Mouse (Mus musculus): ENCODE data around the gene Fubp3. TPM values are rescaled to one million over a fixed set of nuclear protein-coding genes. Genes with fewer than 3 reads are reported as not detected.

Fubp3 gene
- polyA plus RNA-seq, 1 experiment from 2014 or later: 82.7 TPM

- H3K4me1 ChIP-seq (replicated peaks; ENCODE audit: control insufficient read depth, insufficient read depth, low read length): peaks cover 5% of the 10 kb centered on the region; the same call in 1 of the 2 replicates
- peaks cover 21% of the 10 kb centered on the region for H3K36me3 ChIP-seq (ENCODE audit: control insufficient read depth, insufficient read depth, low read length)
- no peak overlapping the region for H3K9ac ChIP-seq (ENCODE audit: low read depth, low read length)
- no peak overlapping the region for H3K4me3 ChIP-seq (ENCODE audit: low read depth, low read length)
- no peak overlapping the region for H3K27ac ChIP-seq (ENCODE audit: low read depth, low read length)
- H3K27me3 ChIP-seq (ENCODE audit: control insufficient read depth, insufficient read depth, low read length): peaks cover 67% of the 10 kb centered on the region
- DNase-seq (ENCODE audit: low spot score): peak; percentile 41
- no peak for ATAC-seq (ENCODE audit: low FRiP score)
- 41% methylated on average over 4 of the region's 4 CpGs for WGBS
- H3K9me3 ChIP-seq (ENCODE audit: control insufficient read depth, low read length): no peaks in the 10 kb centered on the region
- H3K4me2 ChIP-seq (replicated peaks; ENCODE audit: low read depth, low read length): no peak overlapping the region
Observed at GRCm38 (mm10) chr2:31610922-31611321, 38.5 kb downstream of the Fubp3 start.

- no peak overlapping the region for H3K4me3 ChIP-seq (ENCODE audit: low read depth, low read length)
- H3K27me3 ChIP-seq (ENCODE audit: control insufficient read depth, insufficient read depth, low read length): peaks cover 67% of the 10 kb centered on the region
- DNase-seq (ENCODE audit: low spot score) (peak; percentile 24), ATAC-seq (ENCODE audit: low FRiP score) (no peak)
- peaks cover 5% of the 10 kb centered on the region; the same call in 1 of the 2 replicates for H3K4me1 ChIP-seq (replicated peaks; ENCODE audit: control insufficient read depth, insufficient read depth, low read length)
- no peak overlapping the region for H3K4me2 ChIP-seq (replicated peaks; ENCODE audit: low read depth, low read length)
- peaks cover 21% of the 10 kb centered on the region for H3K36me3 ChIP-seq (ENCODE audit: control insufficient read depth, insufficient read depth, low read length)
- no peak overlapping the region for H3K27ac ChIP-seq (ENCODE audit: low read depth, low read length)
- H3K9me3 ChIP-seq (ENCODE audit: control insufficient read depth, low read length): no peaks in the 10 kb centered on the region
- 79% methylated on average over 8 of the region's 8 CpGs for WGBS
- H3K9ac ChIP-seq (ENCODE audit: low read depth, low read length): no peak overlapping the region
Observed at GRCm38 (mm10) chr2:31611400-31611799, 38.9 kb downstream of the Fubp3 start.

GRCm38 (mm10) chr2:31612627-31613026 lies 40.2 kb downstream of the Fubp3 start:
- DNase-seq (ENCODE audit: low spot score): no peak
- Histone ChIP-seq H3K9me3 (ENCODE audit: control insufficient read depth, low read length) (no peaks in the 10 kb centered on the region), H3K4me3 (ENCODE audit: low read depth, low read length) (no peak overlapping the region), H3K36me3 (ENCODE audit: control insufficient read depth, insufficient read depth, low read length) (peaks cover 17% of the 10 kb centered on the region), H3K4me1 (replicated peaks; ENCODE audit: control insufficient read depth, insufficient read depth, low read length) (peaks cover 5% of the 10 kb centered on the region; the same call in 1 of the 2 replicates), H3K27ac (ENCODE audit: low read depth, low read length) (no peak overlapping the region), H3K9ac (ENCODE audit: low read depth, low read length) (no peak overlapping the region), H3K4me2 (replicated peaks; ENCODE audit: low read depth, low read length) (no peak overlapping the region), H3K27me3 (ENCODE audit: control insufficient read depth, insufficient read depth, low read length) (peaks cover 60% of the 10 kb centered on the region)
- 78% methylated on average over 6 of the region's 6 CpGs for WGBS
- no peak for ATAC-seq (ENCODE audit: low FRiP score)

- ATAC-seq (ENCODE audit: low FRiP score) (no peak), DNase-seq (ENCODE audit: low spot score) (no peak)
- Histone ChIP-seq H3K9ac (ENCODE audit: low read depth, low read length) (no peak overlapping the region), H3K9me3 (ENCODE audit: control insufficient read depth, low read length) (no peaks in the 10 kb centered on the region), H3K4me3 (ENCODE audit: low read depth, low read length) (no peak overlapping the region), H3K4me2 (replicated peaks; ENCODE audit: low read depth, low read length) (no peak overlapping the region), H3K27me3 (ENCODE audit: control insufficient read depth, insufficient read depth, low read length) (peaks cover 52% of the 10 kb centered on the region), H3K27ac (ENCODE audit: low read depth, low read length) (no peak overlapping the region), H3K4me1 (replicated peaks; ENCODE audit: control insufficient read depth, insufficient read depth, low read length) (peaks cover 5% of the 10 kb centered on the region; the same call in 1 of the 2 replicates), H3K36me3 (ENCODE audit: control insufficient read depth, insufficient read depth, low read length) (peaks cover 17% of the 10 kb centered on the region)
- WGBS: 86% methylated on average over 7 of the region's 7 CpGs
Observed at GRCm38 (mm10) chr2:31613781-31614180, 41.3 kb downstream of the Fubp3 start.

- 80% methylated on average over 14 of the region's 14 CpGs for WGBS
- ATAC-seq (ENCODE audit: low FRiP score) (no peak), DNase-seq (ENCODE audit: low spot score) (peak; percentile 25)
- Histone ChIP-seq H3K4me1 (replicated peaks; ENCODE audit: control insufficient read depth, insufficient read depth, low read length) (no peaks in the 10 kb centered on the region), H3K4me3 (ENCODE audit: low read depth, low read length) (no peak overlapping the region), H3K9ac (ENCODE audit: low read depth, low read length) (no peak overlapping the region), H3K27me3 (ENCODE audit: control insufficient read depth, insufficient read depth, low read length) (peaks cover 29% of the 10 kb centered on the region), H3K4me2 (replicated peaks; ENCODE audit: low read depth, low read length) (no peak overlapping the region), H3K27ac (ENCODE audit: low read depth, low read length) (no peak overlapping the region), H3K36me3 (ENCODE audit: control insufficient read depth, insufficient read depth, low read length) (peaks cover 5% of the 10 kb centered on the region; the same call in 1 of the 2 replicates), H3K9me3 (ENCODE audit: control insufficient read depth, low read length) (no peaks in the 10 kb centered on the region)
Observed at GRCm38 (mm10) chr2:31618484-31619161, 46.2 kb downstream of the Fubp3 start.

- WGBS: 89% methylated on average over 6 of the region's 6 CpGs
- Histone ChIP-seq H3K9ac (ENCODE audit: low read depth, low read length) (no peak overlapping the region), H3K36me3 (ENCODE audit: control insufficient read depth, insufficient read depth, low read length) (peaks cover 5% of the 10 kb centered on the region; the same call in 1 of the 2 replicates), H3K4me2 (replicated peaks; ENCODE audit: low read depth, low read length) (no peak overlapping the region), H3K9me3 (ENCODE audit: control insufficient read depth, low read length) (no peaks in the 10 kb centered on the region), H3K27me3 (ENCODE audit: control insufficient read depth, insufficient read depth, low read length) (peaks cover 23% of the 10 kb centered on the region; the same call in 1 of the 2 replicates), H3K4me3 (ENCODE audit: low read depth, low read length) (no peak overlapping the region), H3K4me1 (replicated peaks; ENCODE audit: control insufficient read depth, insufficient read depth, low read length) (no peaks in the 10 kb centered on the region), H3K27ac (ENCODE audit: low read depth, low read length) (no peak overlapping the region)
- no peak for ATAC-seq (ENCODE audit: low FRiP score)
- DNase-seq (ENCODE audit: low spot score): no peak
Observed at GRCm38 (mm10) chr2:31619208-31619607, 46.8 kb downstream of the Fubp3 start.

- no peak for ATAC-seq (ENCODE audit: low FRiP score)
- Histone ChIP-seq H3K27ac (ENCODE audit: low read depth, low read length) (no peak overlapping the region), H3K9ac (ENCODE audit: low read depth, low read length) (no peak overlapping the region), H3K4me1 (replicated peaks; ENCODE audit: control insufficient read depth, insufficient read depth, low read length) (peaks cover 26% of the 10 kb centered on the region), H3K9me3 (ENCODE audit: control insufficient read depth, low read length) (no peaks in the 10 kb centered on the region), H3K4me3 (ENCODE audit: low read depth, low read length) (no peak overlapping the region), H3K4me2 (replicated peaks; ENCODE audit: low read depth, low read length) (no peak overlapping the region), H3K36me3 (ENCODE audit: control insufficient read depth, insufficient read depth, low read length) (no peaks in the 10 kb centered on the region), H3K27me3 (ENCODE audit: control insufficient read depth, insufficient read depth, low read length) (peaks cover 86% of the 10 kb centered on the region)
- 75% methylated on average over 3 of the region's 3 CpGs for WGBS
- DNase-seq (ENCODE audit: low spot score): no peak
Observed at GRCm38 (mm10) chr2:31633531-31633930, 61.1 kb downstream of the Fubp3 start.

GRCm38 (mm10) chr2:31635281-31636137 lies 63.1 kb downstream of the Fubp3 start:
- H3K9me3 ChIP-seq (ENCODE audit: control insufficient read depth, low read length): no peaks in the 10 kb centered on the region
- ATAC-seq (ENCODE audit: low FRiP score): no peak
- H3K4me1 ChIP-seq (replicated peaks; ENCODE audit: control insufficient read depth, insufficient read depth, low read length): peaks cover 40% of the 10 kb centered on the region
- DNase-seq (ENCODE audit: low spot score): peak; percentile 55
- H3K27ac ChIP-seq (ENCODE audit: low read depth, low read length): no peak overlapping the region
- WGBS: under 1% methylated on average over 52 of the region's 52 CpGs
- no peaks in the 10 kb centered on the region for H3K36me3 ChIP-seq (ENCODE audit: control insufficient read depth, insufficient read depth, low read length)
- peaks cover 97% of the 10 kb centered on the region for H3K27me3 ChIP-seq (ENCODE audit: control insufficient read depth, insufficient read depth, low read length)
- H3K4me3 ChIP-seq (ENCODE audit: low read depth, low read length): peak overlapping the region; percentile 29
- peak overlapping the region; percentile 50 for H3K4me2 ChIP-seq (replicated peaks; ENCODE audit: low read depth, low read length)
- no peak overlapping the region for H3K9ac ChIP-seq (ENCODE audit: low read depth, low read length)
